Comparison of ENCODE assay signal across 8 mouse cellular contexts in the genomic region with DNA sequence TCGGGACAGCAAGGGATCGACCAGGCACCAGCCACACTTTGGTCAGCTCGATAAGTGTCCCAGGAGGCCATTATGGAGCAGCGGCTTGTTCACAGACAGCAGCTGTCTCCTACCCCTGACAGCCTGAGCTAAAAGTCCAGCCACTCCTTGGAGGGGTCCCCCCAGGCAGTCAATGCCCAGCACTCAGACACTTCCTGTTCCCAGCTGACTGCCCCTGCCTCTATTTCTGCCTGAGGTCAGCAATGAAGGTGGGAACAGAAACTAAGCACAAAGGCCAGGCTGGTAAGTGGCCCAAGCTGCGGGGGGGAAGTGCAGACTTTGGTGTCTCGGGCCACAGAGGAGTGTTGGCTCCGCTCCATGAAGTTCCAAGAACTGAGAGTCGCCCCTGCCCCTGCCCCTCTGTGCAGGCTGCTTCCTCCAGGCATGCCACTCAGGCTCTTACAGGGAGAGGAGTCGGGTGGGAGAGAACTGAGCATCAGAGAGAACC.
A peak's percentile ranks its signal among the peaks of the same experiment; 100 is the strongest.
DNase-seq lines count a peak whose midpoint lies in the region; ATAC-seq lines count a peak whose summit lies in the region.

No protein-coding gene starts in this region.

- ATAC-seq in embryonic facial prominence, embryonic 11.5 days (replicated peaks; ENCODE audit: insufficient number of reproducible peaks, low FRiP score, low TSS enrichment, low read depth) = peak; percentile 44; the same call in 1 of the 2 replicates
- ATAC-seq in hindbrain, embryonic 14.5 days (ENCODE audit: low FRiP score) = peak; percentile 61
- no peak for ATAC-seq in cerebellum, adult (ENCODE audit: insufficient number of reproducible peaks, low FRiP score, low TSS enrichment)

- H3K4me2 ChIP-seq in embryonic facial prominence, embryonic 11.5 days (ENCODE audit: low read depth, low read length) = no peak overlapping the region
- H3K4me2 ChIP-seq in hindbrain, embryonic 14.5 days (replicated peaks) = no peak overlapping the region

- H3K4me1 ChIP-seq in embryonic facial prominence, embryonic 11.5 days (ENCODE audit: control insufficient read depth, insufficient read depth, low read length) = no peaks in the 10 kb centered on the region
- H3K4me1 ChIP-seq in hindbrain, embryonic 14.5 days (replicated peaks; ENCODE audit: control insufficient read depth, insufficient read depth, low read length) = peaks cover 22% of the 10 kb centered on the region

- H3K27ac ChIP-seq in embryonic facial prominence, embryonic 11.5 days (replicated peaks; ENCODE audit: low read depth, low read length) = 0 out of 2 replicates have a peak overlapping the region, but pooled peaks have one; percentile 13
- H3K27ac ChIP-seq in hindbrain, embryonic 14.5 days = peak overlapping the region; percentile 56

- no peaks in the 10 kb centered on the region; the same call in 1 of the 2 replicates for H3K36me3 ChIP-seq in embryonic facial prominence, embryonic 11.5 days (replicated peaks; ENCODE audit: control insufficient read depth, insufficient read depth, low read depth, low read length)
- peaks cover 1% of the 10 kb centered on the region; the same call in 1 of the 2 replicates for H3K36me3 ChIP-seq in hindbrain, embryonic 14.5 days (replicated peaks; ENCODE audit: control insufficient read depth, insufficient read depth)

- peak overlapping the region; percentile 25; the same call in 1 of the 2 replicates for H3K9ac ChIP-seq in embryonic facial prominence, embryonic 11.5 days (replicated peaks; ENCODE audit: low read length)
- H3K9ac ChIP-seq in hindbrain, embryonic 14.5 days = peak overlapping the region; percentile 8; the same call in 1 of the 2 replicates

- WGBS in embryonic facial prominence, embryonic 11.5 days = 30% methylated on average over 9 of the region's 9 CpGs
- WGBS in hindbrain, embryonic 14.5 days = 23% methylated on average over 9 of the region's 9 CpGs

- no peaks in the 10 kb centered on the region for H3K9me3 ChIP-seq in embryonic facial prominence, embryonic 11.5 days (replicated peaks; ENCODE audit: control insufficient read depth, low read length)
- no peaks in the 10 kb centered on the region for H3K9me3 ChIP-seq in hindbrain, embryonic 14.5 days (ENCODE audit: control insufficient read depth, low read length)

- H3K27me3 ChIP-seq in embryonic facial prominence, embryonic 11.5 days (ENCODE audit: control insufficient read depth, insufficient read depth, low read length) = no peaks in the 10 kb centered on the region
- H3K27me3 ChIP-seq in hindbrain, embryonic 14.5 days (ENCODE audit: control insufficient read depth, insufficient read depth, low read length) = no peaks in the 10 kb centered on the region

- no peak overlapping the region for H3K4me3 ChIP-seq in embryonic facial prominence, embryonic 11.5 days (ENCODE audit: low read depth, low read length)
- no peak overlapping the region for H3K4me3 ChIP-seq in hindbrain, embryonic 14.5 days (replicated peaks; ENCODE audit: low read length)

- DNase-seq in left cerebral cortex, postnatal 25 days (ENCODE audit: low spot score in 2 of 2) = peak; percentile 40 to 54
- no peak for DNase-seq in left cerebral cortex, adult 18-20 months (ENCODE audit: low spot score in 2 of 2)
- DNase-seq in embryonic facial prominence, embryonic 11.5 days (ENCODE audit: low spot score) = no peak
- DNase-seq in hindbrain, embryonic 14.5 days (ENCODE audit: low spot score) = peak; percentile 33
- DNase-seq in lung, postnatal 36 days = peak; percentile 46
- DNase-seq in adipocyte (ENCODE audit: low spot score) = no peak
- no peak for DNase-seq in urinary bladder, adult 18-20 months (ENCODE audit: low spot score in 2 of 2)

- intact Hi-C loops in left cerebral cortex, postnatal 25 days (cut with DNase I) = no loop called here

Comparison
In these comparisons a context has a peak if more than half of its experiments do, and no peak if none do; other contexts are left out.
1. DNase-seq: peak in left cerebral cortex, postnatal 25 days (2 of 2), hindbrain, embryonic 14.5 days (single experiment) and lung, postnatal 36 days (single experiment); none in left cerebral cortex, adult 18-20 months (0 of 2), embryonic facial prominence, embryonic 11.5 days (single experiment), adipocyte (single experiment) and urinary bladder, adult 18-20 months (0 of 2).